Mouse (Mus musculus): ENCODE results near the gene Phf7. TPM values are rescaled to one million over a fixed set of nuclear protein-coding genes. Genes with fewer than 3 reads are reported as not detected.
A peak's percentile ranks its signal among the peaks of the same experiment; 100 is the strongest.

The Phf7 gene
- polyA plus RNA-seq, 1 experiment: 5.9 TPM

DNA sequence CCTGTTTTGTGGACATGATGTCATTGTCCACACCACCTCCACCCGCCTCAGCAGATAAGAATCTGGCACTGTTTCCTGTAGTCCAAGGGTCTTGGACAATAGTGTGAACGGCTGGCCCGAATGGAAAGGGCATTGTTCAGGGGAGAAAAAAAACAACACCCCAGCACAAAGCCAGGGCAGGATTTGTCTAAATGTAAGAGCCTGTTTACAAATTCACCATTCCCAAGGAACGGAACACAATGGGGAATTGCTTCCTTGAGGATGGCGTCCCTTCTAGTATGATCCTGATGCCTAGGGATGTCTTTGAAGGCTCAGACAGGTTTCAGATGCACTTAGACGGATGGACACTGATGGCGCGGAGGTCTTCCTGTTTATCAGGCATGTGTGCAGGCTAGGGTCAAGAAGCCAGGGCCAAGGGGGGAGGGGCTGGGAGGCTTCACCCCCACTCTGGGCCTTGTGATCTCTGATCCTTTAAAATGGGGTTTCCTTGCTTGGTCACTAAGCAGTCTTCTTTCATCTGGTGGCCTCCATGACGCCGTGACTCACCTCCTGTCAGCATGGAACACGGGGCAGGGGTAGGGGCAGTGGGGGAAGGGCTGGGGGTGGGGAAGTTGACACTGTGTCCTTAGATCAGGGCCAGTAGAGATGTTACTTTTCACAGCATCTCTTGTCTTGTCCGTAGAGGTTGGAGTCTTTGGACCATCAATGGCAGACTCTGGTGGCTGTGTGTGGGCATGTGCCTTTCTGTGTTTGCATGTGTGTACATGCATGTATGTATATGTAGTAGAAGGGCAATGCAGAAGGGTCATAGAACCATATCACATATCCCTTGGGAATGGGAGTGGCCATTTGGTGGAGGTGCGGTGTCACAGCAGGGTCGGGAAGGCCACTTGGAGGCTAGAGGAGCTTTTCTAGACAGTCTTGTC is 17.8 kb downstream of the Phf7 start:
- DNase-seq (ENCODE audit: extremely low spot score in 1 of 2, low spot score in 1 of 2): no peak

DNA sequence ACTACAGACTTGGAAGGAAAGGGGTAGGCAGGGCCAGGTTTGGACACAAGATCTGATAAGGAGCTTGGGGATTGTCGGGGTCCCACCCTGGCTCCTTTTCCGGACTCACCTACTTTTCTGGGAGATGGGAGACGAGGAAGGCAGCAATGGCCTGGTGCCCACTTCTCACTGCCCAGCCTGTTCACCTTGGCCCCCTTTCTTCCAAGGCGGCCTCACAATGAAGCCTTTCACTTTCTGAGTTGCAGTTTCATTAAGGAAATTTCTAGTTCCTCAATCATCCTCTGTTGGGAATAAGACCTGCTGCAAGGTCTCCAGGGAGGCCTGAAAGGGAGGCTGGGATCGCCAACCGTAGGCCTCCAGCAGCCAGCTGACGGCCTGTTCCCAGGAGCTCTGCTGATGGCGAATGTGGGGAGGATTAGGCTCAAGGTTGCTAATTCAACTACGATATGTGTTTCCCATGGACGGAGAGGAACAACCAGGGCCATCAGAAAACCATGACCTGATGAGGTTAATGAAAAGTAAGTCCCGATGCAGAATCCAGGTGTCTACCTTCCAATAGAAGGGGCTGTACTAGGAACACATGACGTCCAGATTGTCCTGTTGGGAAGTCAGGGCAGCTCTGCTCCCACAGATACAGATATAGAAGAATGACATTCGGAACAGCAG is 18.6 kb downstream of the Phf7 start:
- no peak for DNase-seq (ENCODE audit: extremely low spot score in 1 of 2, low spot score in 1 of 2)

DNA sequence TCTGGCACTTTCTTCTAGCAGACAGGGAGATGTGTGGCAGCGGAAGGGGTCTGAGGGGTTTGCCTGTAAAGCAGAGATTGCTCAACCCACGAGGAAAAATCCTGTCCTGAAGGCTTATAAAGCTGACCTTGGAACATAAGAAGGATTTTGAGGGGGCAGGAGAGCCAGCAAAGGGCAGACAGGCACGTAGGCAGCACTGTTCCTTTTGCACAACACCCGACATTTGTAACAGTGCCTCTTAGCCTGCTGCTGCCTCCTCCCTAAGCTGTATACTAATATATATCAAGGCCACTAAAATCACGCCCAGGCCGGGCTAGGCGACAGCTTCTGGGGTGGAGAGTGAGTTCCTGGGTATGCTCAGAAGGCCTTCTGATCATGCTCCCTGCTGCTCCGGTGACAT is 20.7 kb downstream of the Phf7 start:
- DNase-seq (ENCODE audit: extremely low spot score in 1 of 2, low spot score in 1 of 2): no peak

DNA sequence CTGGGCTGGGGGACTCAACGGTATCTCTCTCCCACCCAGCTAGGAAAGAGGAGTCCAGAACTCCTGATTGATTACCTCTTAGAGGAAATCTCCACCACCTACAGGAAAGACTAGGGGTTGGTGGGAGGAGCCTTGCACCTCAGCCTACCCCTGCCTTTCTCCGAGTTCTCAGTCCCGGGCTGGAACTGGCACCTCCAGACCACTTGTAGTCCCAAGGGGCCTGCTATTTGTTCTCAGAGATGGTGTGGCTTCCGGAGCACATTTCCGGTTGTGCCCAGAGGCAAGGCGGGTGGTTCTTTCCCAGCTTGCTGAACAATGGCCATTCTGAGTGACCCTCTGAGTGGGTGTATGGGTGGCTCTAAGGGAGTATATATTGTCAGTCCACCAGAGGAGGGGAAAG is 22.9 kb downstream of the Phf7 start:
- no peak for DNase-seq (ENCODE audit: extremely low spot score in 1 of 2, low spot score in 1 of 2)

DNA sequence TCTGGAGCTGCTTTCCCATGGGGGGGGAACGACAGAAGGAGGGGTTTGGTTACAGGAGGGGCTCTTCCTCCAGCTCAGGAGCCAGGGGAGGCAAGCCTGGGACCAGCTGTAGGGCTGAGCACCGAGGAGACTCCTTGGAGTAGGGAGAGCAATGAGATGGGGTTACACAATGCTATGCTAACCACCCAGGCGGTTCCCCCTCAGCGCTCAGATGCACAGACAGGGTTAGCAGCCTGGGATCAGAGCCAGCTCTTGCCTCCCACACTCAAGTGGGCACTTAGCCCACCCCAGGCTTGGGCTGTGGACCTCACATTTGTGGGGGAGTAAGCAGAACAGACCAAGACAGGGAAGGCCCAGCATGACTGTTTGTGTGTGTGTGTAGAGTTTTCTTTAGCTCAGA is 24.1 kb downstream of the Phf7 start:
- peak in 1 of 2 experiments; percentile 66 for DNase-seq (ENCODE audit: extremely low spot score in 1 of 2, low spot score in 1 of 2)

DNA sequence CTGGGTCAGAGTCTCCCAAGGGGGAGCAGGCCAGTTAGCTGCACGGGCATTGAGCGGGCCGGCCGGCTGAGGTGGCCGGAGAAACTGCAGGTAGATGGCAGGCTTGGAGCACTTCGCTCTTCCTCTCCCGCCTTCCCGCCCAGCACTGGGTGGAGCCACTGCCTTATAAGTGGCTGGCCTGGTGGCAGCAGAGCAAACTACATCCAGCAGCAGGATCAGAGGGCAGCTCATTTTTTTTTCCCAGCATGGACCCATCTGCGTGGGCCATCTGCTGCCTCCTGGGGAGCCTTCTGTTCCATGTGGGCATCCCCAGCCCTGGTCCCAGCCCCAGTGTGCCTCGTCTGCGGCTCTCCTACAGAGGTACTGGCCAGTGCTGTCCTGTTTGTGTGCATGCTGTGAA is 33.5 kb downstream of the Phf7 start, which contains the start of gene Sema3g:
Sema3g (plus strand) TSS at position 195 of the 400 bp plus-strand sequence.
- no peak for DNase-seq (ENCODE audit: extremely low spot score in 1 of 2, low spot score in 1 of 2)

DNA sequence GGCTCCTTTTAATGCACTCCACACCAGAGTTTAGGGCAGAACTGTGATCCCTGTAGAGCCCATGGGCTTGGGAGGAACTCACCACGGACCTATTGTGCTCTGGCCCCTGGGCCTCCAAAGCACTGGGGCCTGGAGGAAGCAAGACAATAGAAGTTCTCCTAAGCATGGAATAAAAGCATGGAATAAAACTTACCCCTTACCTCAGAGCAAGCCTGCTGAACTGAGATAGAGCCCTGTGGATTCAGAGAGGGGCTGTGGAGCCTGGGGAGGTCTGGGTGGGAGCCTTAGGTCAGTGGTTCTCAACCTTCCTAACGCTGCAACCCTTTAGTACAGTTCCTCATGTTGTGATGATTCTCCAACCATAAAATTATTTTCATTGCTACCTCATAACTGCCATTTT is 34.3 kb downstream of the Phf7 start, which contains the start of gene Nisch:
Nisch (minus strand) TSS at position 101 of the 400 bp plus-strand sequence.
- no peak for DNase-seq (ENCODE audit: extremely low spot score in 1 of 2, low spot score in 1 of 2)

DNA sequence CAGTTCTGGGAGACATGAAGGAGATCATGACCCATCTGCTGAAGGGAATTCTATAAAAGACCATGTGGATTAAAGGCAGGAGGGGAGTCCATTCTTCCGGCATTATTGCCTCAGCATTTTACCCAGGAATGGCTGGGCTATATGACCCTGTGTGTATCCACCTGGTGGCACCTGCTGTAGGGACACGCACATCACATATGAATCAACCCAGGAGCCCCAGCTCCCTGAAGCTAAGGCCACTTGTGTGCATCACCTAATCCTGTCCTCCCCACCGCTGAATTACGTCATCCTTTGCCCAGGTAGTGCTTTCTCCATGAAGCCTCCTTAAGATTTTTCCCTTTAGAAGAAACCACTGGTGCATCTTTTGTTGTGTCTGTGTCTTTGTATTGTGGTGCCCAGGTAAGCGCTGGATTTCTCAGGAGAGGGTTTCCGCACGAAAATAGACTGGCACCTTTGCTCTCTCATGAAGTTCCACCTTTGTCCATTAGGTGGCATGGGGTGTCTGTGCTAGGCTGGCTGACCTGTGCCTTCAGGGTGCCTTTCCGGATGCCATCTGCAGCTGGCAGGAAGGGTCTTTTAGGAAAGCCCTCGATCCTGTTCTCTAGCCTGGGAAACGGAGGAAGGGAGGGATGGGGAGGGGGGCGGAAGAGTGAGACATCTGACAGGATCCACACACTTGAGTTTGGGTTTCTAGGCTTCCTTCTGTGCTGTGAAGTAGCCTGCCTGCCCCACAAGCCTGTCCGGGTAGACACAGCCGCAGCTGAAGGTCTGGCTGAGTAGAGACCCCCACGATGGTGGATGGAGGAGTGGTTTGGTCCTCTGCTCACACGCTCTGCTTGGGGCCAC is 35.7 kb downstream of the Phf7 start:
- peak in 1 of 2 experiments; percentile 81 for DNase-seq (ENCODE audit: extremely low spot score in 1 of 2, low spot score in 1 of 2)

DNA sequence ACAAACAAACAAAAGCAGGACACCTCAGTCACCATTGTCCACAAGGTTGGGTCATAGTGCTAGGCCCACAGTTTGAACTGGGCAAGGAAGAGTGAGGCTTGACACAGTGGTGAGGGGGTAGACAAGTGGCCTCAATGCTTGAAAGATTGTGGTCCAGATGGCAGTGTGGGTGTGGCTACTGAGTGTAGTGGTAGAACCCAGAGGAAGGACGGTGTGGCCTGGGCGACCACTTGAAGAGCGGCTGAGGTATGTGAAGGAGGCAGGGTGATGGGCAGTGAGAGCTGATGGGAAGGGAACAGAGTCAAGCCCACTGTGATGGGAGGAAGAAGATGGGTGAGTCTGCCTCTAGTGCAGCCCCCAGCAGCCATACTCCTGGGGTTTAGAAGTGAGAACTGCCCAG is 36.4 kb downstream of the Phf7 start:
- no peak for DNase-seq (ENCODE audit: extremely low spot score in 1 of 2, low spot score in 1 of 2)

DNA sequence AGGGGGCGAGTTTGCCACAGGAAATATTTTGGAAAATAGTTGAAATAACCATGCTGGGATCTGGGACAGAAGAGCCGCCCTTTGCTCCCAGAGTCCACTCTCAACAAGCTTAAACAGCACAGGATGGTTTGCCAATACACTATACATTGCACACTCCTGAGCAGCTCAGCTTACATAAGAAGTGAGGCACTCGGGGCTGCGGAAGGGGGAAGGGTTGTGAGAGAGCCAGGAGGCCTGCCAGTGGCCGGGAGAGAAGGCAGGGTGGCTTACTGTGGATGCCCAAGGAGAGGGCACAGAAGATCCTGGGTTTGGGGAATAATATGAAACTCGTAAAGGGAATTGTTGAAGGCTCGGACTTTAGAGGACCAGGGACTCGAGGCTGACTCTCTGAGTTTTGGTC is 37.2 kb downstream of the Phf7 start:
- DNase-seq (ENCODE audit: extremely low spot score in 1 of 2, low spot score in 1 of 2): no peak

DNA sequence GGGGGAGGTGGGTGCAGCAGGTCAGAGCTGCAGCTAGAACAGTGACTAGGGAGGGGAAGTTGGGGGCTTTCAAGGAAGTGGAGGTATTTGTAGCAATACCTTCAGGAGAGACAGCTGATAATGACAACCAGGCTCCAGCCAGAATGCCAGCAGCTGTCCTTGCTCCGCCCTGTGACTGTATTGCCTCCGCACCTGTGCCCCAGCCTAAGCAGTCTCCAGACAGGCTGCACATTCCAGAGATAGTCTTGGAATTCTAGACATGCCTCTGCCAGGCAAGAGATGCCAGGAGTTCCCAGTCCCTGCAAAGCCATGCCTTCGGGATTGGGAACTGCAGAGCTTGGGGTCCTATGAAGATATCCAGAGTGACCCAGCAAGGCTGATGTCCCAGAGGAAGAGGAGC is 38.6 kb downstream of the Phf7 start:
- DNase-seq (ENCODE audit: extremely low spot score in 1 of 2, low spot score in 1 of 2): no peak

DNA sequence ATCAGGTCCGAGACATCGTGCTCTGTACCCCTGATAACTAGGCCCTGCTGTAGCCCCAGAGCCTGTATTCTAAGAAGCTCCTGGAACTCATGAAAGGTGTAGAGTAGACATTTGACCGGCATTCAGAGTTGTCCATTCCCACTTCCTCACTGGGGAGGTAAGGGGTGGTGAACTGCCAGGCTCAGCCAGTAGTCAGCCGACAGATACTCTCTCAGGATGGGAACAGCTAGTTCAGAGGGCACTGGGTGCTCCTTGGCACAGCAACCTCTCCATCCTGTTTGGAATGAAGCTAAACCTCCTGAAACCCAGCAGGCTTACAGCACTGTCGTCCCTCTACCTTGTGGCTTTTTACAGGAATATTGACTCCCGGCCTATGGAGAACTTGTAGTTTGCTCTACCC is 39.3 kb downstream of the Phf7 start:
- DNase-seq (ENCODE audit: extremely low spot score in 1 of 2, low spot score in 1 of 2): no peak

DNA sequence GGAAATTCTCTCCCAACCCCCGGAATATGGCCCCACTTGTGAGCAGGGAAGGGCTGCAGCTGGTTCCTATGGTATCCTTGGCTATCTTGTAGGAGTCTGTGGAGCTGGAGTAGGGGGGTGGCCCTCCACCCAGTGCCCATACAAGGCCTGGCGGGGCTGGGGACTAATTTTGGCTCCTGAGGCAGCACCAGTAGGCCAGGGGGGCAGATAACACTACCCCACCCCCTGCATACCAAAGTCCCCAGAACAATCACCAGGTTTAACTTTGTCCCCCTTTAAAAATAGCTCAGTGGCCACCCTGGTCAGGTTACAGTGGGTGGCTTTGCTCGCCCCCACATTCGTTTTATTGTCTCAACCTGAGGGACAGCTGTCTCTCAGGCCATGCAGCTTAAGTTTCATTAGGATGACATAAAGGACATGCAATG is 42.0 kb downstream of the Phf7 start:
- no peak for DNase-seq (ENCODE audit: extremely low spot score in 1 of 2, low spot score in 1 of 2)

DNA sequence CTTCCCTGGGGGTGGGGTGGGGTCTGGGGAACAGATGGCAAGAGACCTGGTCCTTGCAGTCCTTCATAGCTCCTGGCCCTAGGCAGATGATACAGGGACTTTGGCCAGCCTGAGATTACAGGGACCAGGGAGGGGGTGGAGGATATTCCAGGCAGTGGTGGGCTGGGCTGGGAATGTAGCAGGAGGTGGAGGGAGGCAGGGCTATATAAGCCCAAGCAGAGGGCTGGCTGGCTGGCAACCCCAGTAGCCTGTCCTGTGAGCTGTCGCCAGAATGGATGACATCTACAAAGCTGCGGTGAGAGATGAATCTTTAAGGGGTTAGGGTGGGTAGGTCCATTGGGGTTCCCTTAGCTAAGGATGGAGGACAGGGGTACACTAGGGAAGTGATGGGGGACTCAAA is 43.0 kb downstream of the Phf7 start, which contains the start of gene Tnnc1:
Tnnc1 (plus strand) TSS at position 229 of the 400 bp plus-strand sequence.
- DNase-seq (ENCODE audit: extremely low spot score in 1 of 2, low spot score in 1 of 2): no peak

DNA sequence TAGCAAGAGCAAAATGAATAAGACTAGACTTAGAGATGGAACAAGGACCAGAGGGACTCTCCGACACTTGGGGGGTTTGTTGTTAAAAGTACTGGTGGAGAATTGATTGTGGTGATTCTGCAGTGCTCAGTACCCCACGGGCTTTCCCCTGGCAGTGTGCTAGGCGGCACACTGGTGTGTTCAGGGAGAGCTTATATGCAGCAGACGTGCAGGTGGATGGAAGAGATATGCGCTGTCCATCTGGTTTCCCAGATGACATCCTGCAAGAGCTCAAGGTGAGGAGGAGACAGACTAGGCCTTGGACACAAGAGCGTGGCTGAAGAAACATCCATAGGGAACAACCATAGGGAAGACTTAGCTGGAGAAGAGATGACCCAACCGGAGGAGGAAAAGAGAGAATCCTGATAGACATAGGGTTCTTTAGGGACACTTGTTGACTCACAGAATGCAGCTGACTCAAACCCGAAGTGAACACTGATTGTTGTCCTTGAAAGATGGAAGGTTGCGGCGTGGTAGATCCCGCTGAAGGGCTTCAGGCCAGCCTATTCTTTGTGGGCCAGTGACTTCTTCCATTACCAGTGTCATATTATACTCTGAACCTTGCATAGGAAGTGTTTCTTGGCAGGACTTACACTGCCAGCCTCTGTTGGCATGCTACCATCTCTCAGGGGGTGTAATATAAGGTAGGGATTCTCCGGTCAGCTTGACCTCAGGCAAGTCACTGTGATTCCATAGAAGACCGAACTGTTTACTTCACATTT is 43.9 kb downstream of the Phf7 start:
- DNase-seq (ENCODE audit: extremely low spot score in 1 of 2, low spot score in 1 of 2): no peak

DNA sequence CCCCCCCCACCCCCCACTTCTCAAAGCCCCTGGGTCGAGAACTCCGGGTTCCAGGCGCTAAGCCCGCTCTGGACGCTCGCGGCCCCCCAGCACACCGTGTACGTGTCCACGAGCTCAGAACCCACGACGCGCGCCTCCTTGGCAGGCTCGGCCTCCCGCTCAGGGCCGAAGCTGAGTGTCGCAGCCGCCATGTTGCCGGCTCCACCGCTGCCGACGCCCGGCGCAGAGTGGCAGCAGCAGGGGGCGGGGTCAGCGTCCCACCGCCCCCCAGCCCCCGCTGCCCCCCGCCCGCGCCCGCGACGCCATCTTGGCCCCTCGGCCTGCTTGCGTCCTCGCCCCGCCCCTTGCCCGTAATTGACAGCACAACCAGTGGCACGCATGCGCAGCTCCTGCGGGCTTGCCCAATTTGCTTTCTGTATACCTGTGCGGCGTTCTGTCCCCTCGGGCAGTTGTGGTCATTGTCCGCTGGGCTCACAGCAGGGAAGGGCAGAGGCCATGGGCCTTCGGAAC is 44.6 kb downstream of the Phf7 start:
- peak; percentile 87 to 95 for DNase-seq (ENCODE audit: extremely low spot score in 1 of 2, low spot score in 1 of 2)

DNA sequence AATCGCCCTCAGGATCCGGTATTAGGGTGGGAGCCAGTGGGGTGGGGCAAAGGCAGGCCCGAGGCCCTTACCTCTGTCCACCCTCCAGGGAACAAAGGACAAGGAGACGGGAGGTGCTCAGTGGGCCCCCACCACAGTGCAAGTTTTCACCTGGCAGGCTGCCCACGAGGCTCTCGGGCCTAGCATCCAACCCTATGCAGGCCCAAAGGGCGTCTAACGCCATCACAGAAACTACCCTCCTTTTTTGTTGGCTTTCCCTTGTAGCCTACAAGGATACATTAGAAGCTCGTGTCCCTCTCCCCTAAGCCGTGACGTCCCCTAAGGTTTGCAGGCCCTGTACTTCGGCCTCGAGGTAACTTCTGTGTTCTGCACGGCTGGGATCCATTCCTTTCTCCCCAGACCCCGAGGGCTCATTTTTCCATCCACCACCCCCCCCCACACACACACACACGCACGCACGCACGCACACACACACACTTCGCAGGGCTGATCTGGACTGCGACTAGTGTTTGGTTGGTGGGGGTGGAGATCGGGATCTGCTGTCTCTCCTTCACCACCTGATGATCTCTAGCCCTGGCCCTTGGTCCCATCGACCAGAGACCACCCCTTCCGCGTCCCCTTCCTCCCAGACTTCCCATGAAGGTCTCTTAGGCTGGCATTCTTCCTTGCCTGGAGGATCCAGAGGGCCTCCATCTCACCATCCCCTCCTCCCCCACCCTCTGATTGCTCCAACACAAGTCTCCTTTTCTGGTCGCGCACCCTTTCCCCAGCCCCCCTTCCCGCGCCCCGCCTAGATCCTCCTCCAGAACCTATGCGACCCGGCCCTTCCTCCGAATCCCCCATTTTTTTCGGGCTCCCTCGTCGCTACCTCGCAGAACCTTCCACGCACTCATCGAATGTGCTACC is 45.3 kb downstream of the Phf7 start:
- peak in 1 of 2 experiments; percentile 36 for DNase-seq (ENCODE audit: extremely low spot score in 1 of 2, low spot score in 1 of 2)

DNA sequence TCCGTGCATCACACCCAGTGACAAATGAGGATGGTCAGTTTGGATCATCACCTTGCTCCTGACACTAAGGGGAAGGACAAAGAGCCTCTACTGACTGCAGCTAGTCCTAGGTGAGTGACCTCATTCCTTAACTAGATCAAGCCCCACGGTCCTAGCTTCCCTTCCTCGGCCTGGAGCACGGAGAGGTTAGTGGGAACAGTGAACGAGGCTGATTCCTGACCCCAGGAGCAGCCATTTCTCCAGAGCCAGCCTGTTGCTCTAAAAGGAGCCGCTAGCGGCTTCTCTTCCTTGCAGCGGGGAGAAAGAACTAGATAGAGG is 45.9 kb downstream of the Phf7 start:
- no peak for DNase-seq (ENCODE audit: extremely low spot score in 1 of 2, low spot score in 1 of 2)

DNA sequence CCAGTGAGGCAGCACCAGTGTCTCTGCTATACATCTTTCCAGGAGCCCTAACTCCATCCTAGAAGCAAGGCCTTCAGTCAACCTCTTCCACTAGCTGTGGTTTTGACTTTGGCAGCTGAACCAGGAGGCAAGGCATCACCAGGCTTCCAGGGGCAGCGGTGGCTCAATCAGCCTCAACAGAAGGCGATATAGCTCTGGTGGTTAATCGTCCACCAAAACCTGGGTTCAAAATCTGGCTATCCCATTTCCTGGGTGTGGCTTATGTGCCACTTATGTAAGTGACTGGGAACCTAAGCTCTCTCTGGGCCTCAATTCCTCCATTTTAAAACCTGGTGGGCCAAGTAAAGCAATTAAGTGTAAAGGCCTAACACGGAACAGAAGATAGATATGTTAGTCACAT is 46.3 kb downstream of the Phf7 start:
- no peak for DNase-seq (ENCODE audit: extremely low spot score in 1 of 2, low spot score in 1 of 2)

Data from frontal cortex, adult 2 months (tissue).